Mouse (Mus musculus) spleen, postnatal 36 days (tissue): Measurements from ENCODE around the gene Jmjd7.

Source experiments
- DNase-seq, 2 experiments: peaks; one replicate each; pipeline ENCODE4 v3.0.0; 2022; ENCODE audit warnings: low spot score in 2 of 2, mixed read lengths in 1 of 2

The Jmjd7 gene

DNA sequence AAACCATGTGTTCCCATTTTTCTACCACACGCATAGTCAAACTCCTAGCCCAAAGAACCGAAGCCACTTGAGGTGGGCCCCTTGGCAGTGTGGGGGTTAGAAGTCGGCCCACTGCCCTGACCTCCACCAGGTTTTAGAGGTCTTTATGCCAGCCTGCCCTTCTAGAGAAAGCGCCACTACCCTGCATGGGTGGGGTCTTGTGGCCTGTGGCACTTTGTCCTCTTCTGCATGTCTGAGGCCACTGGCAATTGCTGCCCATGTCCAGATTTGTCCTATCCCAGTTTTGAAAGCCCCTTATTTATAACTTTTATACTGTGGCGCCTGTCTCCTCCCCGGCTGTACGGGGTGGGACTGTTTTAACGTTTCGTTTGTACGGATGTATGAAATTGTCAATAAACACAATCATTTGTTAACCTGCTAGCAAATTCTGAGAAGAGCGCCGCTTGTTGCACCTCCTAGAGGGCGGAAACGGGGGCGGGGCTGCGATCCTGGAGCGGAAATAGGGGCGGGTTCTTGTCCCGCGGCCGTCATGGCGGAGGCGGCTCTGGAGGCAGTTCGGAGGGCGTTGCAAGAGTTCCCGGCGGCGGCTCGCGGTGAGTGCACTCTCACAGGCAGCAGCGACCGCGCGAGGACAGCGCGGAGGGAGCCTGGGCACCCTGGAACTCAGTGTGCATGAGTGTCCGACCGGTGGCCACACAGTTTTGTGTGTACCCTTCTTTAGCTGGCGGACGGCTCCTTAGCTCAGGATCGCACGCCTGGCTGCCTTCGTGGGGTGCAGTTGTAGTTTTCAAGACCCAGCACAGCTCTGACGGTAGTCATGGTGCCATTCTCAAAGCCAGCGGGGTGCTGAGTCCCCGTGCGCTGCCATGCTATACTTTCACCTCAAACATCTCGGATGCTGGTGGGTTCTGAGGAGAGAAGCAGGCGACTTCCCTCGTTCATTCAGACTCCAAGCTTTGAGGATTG, at the start of gene Jmjd7, which contains the start of gene Gm28042:
TSS of gene Jmjd7 (plus strand) at position 500 of the 966 bp plus-strand sequence.
TSS of gene Gm28042 (plus strand) at position 510 of the 966 bp plus-strand sequence.
- peak; percentile 91 to 92 for DNase-seq

DNA sequence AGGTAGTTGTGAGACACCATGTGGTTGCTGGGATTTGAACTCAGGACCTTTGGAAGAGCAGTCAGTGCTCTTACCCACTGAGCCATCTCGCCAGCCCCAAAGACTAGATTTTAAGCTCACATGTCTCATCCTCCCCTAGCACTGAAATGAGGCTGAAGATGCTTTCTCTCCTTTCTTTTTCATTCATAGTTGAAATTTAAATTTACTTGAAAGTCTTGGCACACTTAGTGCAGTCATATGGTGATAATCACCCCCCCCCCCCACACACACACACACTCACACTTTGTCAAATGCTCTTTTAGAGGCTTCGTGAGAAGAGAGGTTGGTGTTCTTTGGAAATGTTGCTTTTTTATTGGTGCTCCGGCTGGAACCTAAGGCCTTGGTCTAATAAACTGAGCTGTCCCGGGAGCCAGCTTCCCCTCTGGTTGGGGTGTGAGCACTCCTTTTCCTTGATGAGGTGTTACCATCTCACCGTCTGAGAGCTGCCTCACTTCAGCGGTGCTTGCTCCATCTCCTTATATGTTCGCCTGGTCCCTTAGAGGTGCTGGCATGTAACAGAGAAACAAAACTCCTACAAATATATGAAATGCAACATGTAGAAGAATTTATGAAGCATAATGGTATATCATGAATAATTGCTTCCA, 46.8 kb upstream of the Jmjd7 start:
- no peak for DNase-seq

DNA sequence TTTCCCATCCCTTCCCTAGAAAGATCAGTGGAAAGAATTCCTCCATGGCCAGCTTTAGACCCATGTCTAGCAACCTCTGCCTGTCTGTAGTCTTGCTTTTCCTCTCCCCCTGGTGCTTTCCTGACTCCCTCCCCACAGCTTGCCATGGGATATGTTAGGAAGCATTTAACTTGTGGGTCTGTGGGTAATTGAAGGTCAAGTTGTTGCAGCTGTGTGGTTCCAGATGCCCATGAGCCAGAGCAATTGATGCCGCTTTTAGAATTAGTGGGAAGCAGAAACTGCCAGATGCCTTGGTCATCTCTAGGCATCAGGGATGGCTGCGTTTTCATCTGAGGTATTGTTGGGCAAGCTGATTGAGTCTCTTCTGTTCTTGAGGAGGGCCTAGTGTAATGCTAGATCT, 45.7 kb upstream of the Jmjd7 start:
- DNase-seq = no peak

DNA sequence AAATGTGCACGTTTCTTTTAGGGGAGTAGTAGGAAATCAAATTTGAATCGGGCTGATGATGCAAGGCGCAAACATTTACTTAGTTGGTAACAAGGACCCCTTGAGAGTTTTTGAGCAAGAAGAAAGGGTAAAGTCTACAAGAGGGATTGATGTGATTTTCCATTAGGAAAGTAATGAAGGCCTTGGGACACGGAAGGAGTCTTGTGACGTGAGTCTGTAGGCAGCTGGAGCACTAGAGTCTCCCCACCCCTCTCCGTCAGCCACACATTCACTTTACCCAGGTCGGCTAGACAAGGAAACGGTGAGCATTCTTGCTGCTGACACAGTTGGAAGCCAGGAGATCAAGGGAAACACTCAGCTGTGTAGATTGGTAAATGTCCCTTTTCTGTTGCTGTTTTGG, 41.4 kb upstream of the Jmjd7 start:
- no peak for DNase-seq

DNA sequence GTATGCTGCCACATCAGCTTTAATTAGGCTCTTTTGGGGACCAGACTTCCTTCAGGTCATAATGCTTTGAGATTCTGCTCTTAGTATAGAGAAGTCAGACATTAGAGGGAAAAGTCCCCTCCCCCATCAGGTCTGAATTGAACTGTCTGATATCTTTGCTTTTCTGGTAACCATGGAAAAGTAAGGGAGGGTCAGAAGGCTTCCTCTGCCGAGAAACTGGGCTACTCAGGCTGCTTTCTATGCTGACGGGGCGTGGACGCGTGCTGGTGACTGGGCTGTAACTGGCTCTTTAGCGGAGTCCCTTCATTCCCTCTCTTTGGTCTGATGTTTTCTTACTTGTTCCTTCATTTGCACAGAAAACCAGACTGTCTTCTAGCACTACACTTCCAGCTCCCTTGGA, 40.9 kb upstream of the Jmjd7 start:
- no peak for DNase-seq

DNA sequence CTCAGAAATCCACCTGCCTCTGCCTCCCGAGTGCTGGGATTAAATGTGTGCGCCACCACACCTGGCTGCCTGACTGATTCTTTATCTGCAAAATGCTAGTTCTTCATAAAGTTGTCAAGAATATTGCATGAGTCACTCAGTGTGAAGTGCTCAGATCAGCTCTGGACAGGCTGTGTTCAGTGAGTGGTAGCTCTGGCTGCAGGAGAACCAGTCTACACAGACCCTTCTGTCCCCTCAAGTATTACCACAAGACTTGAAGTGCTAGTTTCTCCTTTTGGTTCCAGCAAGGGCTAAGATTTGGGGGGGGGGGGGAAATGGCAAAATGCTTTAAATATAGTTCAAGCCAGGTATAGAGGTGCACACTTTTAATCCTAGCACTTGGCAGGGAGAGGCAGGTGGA, 39.8 kb upstream of the Jmjd7 start:
- DNase-seq = no peak

DNA sequence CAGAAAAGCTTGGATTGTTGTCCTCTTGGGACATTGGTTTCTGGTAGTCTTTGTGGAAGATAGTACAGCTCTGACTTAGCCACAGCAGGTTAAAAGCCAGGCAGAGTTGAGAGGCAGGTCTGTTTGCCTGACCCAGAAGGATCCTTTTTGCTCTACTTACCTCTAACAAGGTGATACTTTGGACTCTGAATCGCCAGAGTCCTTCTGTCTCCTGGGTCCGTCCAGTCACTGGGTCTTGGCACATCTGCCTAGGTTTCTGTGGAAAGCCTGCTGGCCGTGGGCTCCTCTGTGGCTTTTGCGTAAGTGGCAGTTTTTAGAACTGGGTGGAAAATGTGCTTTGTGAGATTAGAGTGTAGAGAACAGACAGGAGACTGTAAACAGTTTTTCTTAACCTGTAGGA, 38.3 kb upstream of the Jmjd7 start:
- DNase-seq = no peak

DNA sequence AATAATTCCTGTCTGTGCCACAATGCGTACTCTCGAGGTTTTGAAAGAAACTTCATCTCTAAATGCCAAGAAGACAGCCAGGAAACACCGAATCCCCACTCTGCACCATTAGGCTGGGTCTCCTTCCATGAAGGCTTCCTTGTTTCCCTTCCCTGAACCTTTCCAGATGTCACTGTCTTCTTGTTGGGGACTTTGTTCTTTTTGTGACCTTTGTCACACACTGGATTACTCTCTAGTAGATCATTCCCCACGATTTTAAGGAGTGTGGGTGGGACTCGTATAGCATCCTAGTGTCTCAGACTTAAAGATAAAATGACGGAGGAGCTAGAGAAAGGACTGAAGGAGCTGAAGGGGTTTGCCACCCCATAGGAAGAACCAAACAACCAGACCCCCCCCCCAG, 36.4 kb upstream of the Jmjd7 start:
- DNase-seq = no peak

DNA sequence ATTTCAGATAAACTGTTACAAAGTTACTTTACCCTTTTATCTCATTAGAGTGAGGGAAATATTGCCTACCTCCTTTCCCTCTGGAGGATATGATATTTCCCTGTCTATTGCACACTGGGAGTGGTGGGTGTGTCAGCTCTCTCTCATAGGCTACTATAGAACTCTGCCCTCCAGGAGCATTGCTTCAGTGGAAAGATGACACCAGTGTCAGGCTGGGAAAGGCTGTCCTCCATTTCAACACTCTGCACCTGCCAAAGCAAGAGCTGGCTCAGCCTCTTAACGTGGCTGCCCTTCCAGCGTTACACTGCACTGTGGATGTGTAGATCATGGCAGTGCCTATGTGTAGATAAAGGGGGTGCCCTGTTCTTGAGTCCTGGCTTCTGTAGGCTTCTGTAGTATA, 34.9 kb upstream of the Jmjd7 start:
- no peak for DNase-seq

DNA sequence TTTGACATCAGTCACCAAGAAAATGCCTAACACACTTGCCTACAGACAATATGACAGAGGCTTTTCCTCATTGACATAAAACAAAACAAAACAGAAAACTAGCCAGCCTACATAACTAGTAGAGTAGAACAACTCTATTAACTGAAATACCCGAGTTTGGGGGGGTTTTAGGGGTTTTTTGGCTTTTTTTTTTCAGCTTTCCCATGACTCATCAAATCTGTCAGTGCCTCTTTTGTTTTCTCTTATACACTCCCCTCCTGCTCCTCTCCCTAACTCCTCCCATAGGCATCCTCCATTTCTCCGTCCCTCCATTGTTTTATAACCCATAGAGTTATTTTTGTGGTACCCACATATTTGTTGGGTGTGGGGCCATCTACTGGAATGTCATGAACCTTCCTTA, 33.8 kb upstream of the Jmjd7 start:
- no peak for DNase-seq

DNA sequence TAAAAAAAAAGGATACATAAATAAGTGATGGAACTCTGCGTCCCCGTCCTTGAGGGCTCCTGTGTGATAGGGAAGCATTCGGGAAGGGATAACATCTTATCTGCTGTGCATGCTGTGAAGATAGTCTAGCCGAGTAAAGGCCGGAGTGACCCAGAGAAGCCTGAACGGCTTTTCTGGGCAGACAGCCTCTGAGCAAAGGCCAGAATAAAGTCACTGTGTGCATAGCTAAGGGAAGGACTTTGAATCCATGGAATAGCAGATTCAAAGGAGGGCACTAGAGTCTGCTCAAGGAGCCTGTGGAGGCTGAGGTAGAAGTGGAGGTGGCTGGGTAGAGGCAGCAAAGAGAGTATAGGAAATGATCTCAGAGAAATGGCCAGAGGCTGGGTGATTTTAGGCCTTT, 32.4 kb upstream of the Jmjd7 start:
- DNase-seq = no peak

DNA sequence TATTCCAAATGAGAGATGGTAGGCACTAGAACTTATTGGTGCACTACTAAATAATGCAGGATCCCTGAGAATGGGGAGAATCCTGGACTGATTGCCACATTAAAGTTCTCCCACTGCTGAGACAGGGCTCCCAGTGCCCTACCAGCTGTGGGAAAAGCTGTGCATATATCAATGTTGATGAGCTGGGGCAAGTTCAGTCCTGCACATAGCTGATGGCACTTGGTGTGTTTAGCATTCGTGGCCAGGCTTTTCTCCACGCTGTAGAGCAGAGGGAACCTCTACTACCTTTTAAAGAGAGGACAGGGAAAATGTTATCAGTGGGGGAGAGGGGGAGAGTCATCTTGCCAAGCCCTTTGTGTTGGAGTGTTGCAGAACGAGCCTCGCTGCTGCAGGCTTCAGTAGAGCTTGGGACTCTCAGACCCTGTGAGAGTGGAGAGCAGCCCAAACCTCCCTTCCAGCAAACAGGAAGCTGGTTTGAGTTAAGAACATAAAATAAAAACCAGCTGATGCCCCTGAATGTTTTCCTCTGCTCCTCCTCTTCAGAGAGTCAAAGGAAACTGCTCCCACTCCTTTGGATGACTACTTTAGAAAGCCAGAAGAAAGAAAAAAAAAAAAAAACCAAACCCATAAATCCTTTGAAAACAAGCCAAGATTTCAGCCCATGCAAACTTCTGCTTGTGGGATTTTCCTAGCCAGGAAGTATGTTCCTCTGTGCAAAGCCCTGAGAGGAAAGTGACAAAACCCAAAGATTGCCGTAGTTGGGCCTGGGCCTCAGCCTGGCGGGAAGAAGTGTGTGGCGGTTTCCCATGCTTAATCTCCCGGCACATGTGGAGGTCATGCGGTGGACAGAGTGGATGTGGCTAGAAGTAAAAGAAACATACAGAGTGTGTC, 31.6 kb upstream of the Jmjd7 start:
- no peak for DNase-seq

DNA sequence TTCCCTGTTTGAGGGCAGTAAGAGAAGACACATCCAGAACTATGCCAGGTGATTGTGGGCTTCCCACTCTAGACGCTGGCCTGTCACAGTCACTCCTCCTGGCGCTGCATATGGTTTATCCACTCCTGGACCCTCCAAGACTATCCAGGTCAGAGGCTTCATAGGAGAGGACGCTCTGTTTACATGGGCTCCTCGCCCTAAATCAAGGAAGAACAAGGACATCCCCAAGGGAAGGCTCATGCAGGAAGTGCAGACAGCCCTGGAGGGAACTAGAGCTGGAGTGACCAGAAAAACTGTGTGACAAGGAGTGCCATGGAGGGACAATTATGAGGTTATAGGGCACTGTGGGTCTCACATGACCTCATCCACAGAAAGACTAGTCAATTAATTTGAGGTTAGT, 29.9 kb upstream of the Jmjd7 start:
- DNase-seq = no peak

DNA sequence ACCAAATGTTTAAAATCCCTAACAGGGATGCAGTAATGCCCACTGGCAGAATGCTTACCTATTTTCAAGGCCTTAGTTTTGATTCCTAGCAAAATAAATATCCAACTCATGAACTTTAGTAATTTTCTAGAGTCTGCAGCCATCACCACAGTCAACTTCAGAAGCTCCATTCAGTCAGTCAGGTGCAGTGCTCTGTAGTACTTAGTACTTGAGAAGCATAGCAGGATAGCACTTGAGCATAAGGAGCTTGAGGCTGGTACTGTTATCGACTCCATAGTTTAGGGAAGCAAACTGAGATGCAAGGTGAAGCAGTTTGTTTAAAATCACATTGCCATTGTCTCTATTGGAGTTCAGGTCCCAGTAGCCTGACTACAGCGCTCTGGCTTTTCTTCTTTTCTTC, 27.6 kb upstream of the Jmjd7 start:
- DNase-seq = no peak

DNA sequence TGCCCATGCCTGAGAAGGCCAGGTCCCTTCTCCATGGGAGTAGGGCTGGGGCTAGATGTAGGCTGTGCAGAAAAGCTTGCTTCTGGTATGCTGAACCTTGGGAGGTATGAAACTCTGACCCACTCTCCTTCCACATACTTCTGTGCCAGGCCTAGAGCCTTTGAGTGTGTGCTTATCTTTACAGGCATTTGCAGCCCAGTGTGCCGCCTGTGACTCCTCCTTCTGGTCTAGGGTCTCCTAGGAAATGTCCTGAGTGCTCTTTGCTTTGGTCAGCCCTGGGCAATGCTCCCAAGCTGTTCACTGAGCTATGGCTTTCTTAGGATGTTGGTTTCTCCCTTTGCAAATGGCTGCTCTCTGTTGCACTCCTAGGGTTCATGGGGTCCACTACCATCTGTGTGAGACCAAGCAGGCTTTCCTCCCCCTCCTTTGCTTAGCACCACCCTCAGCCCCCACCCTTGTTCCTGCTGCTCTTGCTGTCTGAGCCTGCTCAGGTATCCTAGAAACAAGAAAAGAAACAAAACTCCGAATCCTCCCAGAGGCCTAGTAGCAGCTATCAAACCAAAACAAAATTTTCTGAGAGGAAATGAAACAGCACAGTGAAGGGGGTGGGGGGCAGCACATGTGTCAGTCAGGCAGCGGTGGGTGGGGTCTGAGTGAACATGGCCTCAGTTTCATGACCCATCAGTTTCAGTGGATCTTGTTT, 26.2 kb upstream of the Jmjd7 start:
- no peak for DNase-seq

DNA sequence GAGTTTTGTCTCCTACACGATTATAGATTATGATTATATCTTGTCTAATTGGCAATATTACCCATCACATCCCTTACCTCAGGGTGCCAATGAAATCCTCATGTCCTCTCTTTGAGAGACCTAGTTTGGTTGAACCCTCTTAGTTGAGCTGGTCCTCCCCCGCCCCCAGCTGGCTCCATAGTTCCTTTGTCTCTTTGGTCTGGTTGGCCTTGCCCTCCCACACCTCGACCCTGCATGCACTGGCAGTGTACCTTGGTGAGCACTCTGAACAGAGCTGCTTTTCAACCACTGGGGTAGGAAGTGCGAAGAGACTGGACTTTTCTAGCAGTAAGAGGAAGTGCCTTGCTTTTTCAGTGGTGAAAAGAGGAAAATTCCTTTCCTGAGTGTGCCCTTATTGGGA, 25.3 kb upstream of the Jmjd7 start:
- no peak for DNase-seq

DNA sequence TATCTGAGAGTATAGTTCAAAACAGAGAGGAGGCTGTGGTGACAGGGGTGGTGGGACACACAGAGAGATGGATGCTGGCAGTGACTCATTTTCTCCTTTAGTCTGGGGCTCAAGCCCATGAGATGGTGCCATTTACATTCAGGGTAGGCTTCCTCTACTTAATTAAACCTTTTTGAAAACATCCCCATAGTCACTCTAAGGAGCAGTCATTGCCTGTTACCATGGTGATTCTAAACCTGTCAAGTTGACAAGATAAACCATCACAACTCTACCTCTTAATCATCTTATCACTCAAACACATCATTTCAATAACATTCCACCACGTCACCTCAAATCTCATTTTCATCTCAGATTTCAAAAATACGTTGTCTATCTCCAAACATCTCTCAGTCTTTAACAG, 23.3 kb upstream of the Jmjd7 start:
- DNase-seq = no peak

DNA sequence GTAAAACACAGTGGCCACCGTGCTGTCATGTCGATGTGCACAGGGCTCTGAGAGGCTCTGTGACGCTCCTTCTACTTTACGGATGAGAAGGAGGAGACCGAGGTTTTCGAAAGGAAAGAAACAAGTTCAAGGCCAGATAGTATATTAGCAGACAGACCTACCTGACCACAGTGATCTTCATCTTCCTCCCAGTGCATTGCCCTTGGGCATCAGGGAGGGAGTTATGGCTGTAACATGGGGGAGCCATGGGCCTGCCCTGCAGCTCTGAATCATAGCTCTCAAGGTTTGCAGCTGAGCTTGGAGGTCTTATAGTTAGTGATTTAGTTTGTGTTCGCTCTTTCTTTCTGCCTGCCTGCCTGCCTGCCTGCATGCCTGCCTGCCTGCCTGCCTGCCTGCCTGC, 20.6 kb upstream of the Jmjd7 start:
- DNase-seq = no peak

DNA sequence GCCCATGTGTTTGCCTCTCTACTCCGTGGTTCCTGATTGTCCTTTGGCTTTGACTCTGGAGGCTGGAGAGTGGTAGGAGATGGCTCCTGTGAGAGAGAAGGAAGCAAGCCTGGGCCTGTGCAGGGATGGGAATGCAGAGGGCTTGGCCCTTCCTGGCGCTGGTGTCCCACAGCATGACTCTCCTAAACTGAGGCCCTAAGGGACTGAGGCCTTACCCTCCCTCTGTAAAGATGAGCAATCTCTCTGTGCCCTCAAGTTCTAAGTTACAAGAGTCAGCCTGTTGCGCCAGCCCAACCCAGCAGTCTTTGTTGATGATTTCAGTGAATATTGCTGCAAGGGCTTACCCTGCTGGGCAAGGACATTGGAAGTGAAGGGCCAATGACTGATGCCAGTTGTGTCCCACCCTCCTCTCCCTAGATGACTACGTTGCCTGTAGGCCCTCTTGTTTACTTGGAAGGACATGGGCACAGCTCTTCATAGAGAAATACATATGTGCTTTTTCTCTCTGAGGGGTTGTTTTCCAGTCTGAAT, 19.5 kb upstream of the Jmjd7 start:
- DNase-seq = no peak

DNA sequence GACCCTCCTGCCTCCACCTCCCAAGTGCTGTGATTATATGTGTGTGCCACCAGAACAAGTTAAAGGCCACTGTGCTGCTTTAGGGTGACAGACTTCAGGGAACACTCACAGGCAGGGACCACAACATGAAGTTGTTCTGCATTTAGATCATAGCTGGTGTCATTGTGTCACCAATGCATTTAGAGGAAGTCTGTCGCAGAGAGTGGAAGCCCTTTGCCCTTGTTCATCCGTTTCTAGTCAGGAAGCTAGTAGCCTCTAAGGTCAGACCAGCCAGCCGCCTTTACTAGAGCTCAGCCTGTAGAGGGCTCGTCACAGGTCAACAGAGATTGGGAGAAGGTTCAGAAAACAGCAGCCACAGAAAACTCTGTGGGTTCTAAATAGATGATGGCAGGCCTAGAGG, 18.6 kb upstream of the Jmjd7 start:
- DNase-seq = peak in 1 of 2 experiments; percentile 23
